Mouse (Mus musculus): ENCODE data around the gene Tmem120b. TPM values are rescaled to one million over a fixed set of nuclear protein-coding genes. Genes with fewer than 3 reads are reported as not detected.

Gene Tmem120b
- total and polyA plus RNA-seq, 3 experiments, result 6.6 to 10.4 (median 10.3) TPM

DNA sequence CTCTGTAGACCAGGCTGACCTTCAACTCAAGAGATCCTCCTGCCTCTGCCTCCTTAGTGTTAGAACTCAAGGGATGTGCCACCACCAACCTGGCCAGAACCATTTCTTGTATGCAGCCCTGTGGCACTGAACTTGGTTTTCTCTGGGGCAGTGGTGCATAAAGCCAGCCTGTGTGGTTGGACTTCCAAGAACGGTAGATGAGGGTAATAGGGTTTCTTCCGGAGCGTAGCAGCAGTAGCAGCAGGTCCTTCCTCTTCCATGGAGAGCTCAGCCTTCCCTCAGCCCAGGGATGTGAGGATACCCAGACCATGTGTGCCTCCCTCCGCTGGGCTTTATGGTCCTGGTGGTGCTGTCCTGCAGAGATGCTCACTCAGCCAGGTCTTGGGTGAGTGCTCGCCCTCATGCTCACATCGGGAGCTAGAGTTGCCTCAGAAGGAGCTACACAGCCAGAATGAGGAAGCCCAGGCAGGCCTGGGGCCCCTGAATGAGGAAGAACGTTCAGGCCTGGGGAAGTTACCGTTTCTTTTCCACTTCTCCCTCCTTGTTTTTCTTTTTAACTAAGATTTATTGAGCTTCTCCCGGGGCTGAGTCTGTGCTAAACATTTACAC is 43.1 kb upstream of the Tmem120b start:
- peaks cover 2% of the 10 kb centered on the region for H3K79me2 ChIP-seq (replicated peaks; ENCODE audit: control insufficient read depth, insufficient read depth, low read length)
- intact Hi-C loops (cut with DNase I), result no loop called here
- H3K4me3 ChIP-seq, result no peak overlapping the region
- no peaks in the 10 kb centered on the region for H3K27me3 ChIP-seq (ENCODE audit: control insufficient read depth, insufficient read depth, low read length)
- peaks cover 2% of the 10 kb centered on the region for H3K36me3 ChIP-seq (ENCODE audit: control insufficient read depth, insufficient read depth, low read length)
- DNase-seq, result peak in 1 of 2 experiments; percentile 64
- H3K9ac ChIP-seq (ENCODE audit: low read depth, low read length), result no peak overlapping the region
- peaks cover 13% of the 10 kb centered on the region for H3K4me1 ChIP-seq (ENCODE audit: control insufficient read depth, insufficient read depth, low read length)
- TF ChIP-seq POLR2A (IDR thresholded peaks at IDR 0.05; ENCODE audit: insufficient read depth, low read depth, low read length) (no peak), EP300 (IDR thresholded peaks at IDR 0.05; ENCODE audit: insufficient read depth, low read depth, low read length) (no peak), CTCF (IDR thresholded peaks at IDR 0.05) (no peak)
- H3K27ac ChIP-seq, result no peak overlapping the region
- 77% methylated on average over 9 of the region's 9 CpGs for WGBS

DNA sequence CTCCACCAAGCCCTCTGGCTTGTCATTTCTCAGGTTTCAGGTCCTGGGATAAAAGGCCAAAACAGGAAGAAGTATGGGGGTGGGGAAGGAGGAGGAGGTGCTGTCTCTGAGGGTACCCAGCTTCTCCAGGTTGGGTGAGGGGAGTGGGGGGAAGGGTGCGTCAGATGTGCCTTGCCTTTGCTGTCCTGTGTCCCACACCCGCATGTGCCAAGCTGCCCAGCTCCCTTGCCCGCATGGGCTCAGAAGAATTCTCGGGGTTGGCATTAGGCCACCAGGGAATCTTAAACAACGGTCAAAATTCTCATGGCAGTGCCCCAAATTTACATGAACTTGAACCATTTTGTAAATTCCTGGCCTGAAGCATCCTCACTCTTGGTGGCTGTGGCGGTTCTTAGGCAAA is 41.8 kb upstream of the Tmem120b start:
- Histone ChIP-seq H3K4me3 (no peak overlapping the region), H3K9ac (ENCODE audit: low read depth, low read length) (no peak overlapping the region; the same call in 1 of the 2 replicates), H3K27ac (no peak overlapping the region)

GRCm38 (mm10) chr5:123027436-123027835 is 40.8 kb upstream of the Tmem120b start:
- H3K27me3 ChIP-seq (ENCODE audit: control insufficient read depth, insufficient read depth, low read length), result no peaks in the 10 kb centered on the region
- H3K4me3 ChIP-seq, result no peak overlapping the region
- H3K4me1 ChIP-seq (ENCODE audit: control insufficient read depth, insufficient read depth, low read length), result peaks cover 13% of the 10 kb centered on the region
- no peak for TF ChIP-seq POLR2A (IDR thresholded peaks at IDR 0.05; ENCODE audit: insufficient read depth, low read depth, low read length)
- no peak for TF ChIP-seq CTCF (IDR thresholded peaks at IDR 0.05)
- TF ChIP-seq EP300 (IDR thresholded peaks at IDR 0.05; ENCODE audit: insufficient read depth, low read depth, low read length), result no peak
- 26% methylated on average over 6 of the region's 6 CpGs for WGBS
- H3K36me3 ChIP-seq (ENCODE audit: control insufficient read depth, insufficient read depth, low read length), result no peaks in the 10 kb centered on the region; the same call in 1 of the 2 replicates
- DNase-seq, result peak in 1 of 2 experiments; percentile 39
- no peak overlapping the region for H3K9ac ChIP-seq (ENCODE audit: low read depth, low read length)
- peaks cover 2% of the 10 kb centered on the region for H3K79me2 ChIP-seq (replicated peaks; ENCODE audit: control insufficient read depth, insufficient read depth, low read length)
- intact Hi-C loops (cut with DNase I), result no loop called here
- H3K27ac ChIP-seq, result no peak overlapping the region

More for the DNA sequence above, 41.8 kb upstream of the Tmem120b start:
- H3K27me3 ChIP-seq (ENCODE audit: control insufficient read depth, insufficient read depth, low read length), result no peaks in the 10 kb centered on the region
- H3K79me2 ChIP-seq (replicated peaks; ENCODE audit: control insufficient read depth, insufficient read depth, low read length), result peaks cover 2% of the 10 kb centered on the region
- DNase-seq, result no peak
- peaks cover 13% of the 10 kb centered on the region for H3K4me1 ChIP-seq (ENCODE audit: control insufficient read depth, insufficient read depth, low read length)
- intact Hi-C loops (cut with DNase I), result no loop called here
- H3K36me3 ChIP-seq (ENCODE audit: control insufficient read depth, insufficient read depth, low read length), result no peaks in the 10 kb centered on the region; the same call in 1 of the 2 replicates
- 65% methylated on average over 6 of the region's 6 CpGs for WGBS
- TF ChIP-seq EP300 (IDR thresholded peaks at IDR 0.05; ENCODE audit: insufficient read depth, low read depth, low read length), result no peak
- TF ChIP-seq CTCF (IDR thresholded peaks at IDR 0.05), result no peak
- no peak for TF ChIP-seq POLR2A (IDR thresholded peaks at IDR 0.05; ENCODE audit: insufficient read depth, low read depth, low read length)

DNA sequence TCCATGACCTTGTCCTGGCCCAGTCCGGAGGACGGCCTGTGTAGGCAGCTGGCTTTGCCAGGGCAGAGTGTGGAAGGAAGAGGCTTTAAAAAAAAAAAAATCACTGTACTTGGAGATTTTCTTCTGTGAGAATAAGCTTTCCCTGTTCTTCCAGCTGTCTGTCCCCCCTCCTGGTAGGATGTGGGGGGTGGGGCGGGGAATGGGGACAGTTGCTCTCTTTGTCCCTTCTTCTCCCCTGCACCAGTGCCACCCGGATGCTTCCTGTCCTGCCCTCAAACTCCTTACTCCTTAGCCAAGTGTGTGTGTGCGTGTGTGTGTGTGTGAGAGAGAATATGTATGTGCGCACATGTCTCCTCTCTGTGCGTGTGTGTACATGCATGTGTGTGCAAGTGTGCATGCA is 38.5 kb upstream of the Tmem120b start:
- no peaks in the 10 kb centered on the region for H3K27me3 ChIP-seq (ENCODE audit: control insufficient read depth, insufficient read depth, low read length)
- peaks cover 9% of the 10 kb centered on the region for H3K4me1 ChIP-seq (ENCODE audit: control insufficient read depth, insufficient read depth, low read length)
- intact Hi-C loops (cut with DNase I), result no loop called here
- 73% methylated on average over 7 of the region's 7 CpGs for WGBS
- no peak for TF ChIP-seq EP300 (IDR thresholded peaks at IDR 0.05; ENCODE audit: insufficient read depth, low read depth, low read length)
- TF ChIP-seq CTCF (IDR thresholded peaks at IDR 0.05), result no peak
- TF ChIP-seq POLR2A (IDR thresholded peaks at IDR 0.05; ENCODE audit: insufficient read depth, low read depth, low read length), result no peak
- H3K9ac ChIP-seq (ENCODE audit: low read depth, low read length), result no peak overlapping the region
- H3K36me3 ChIP-seq (ENCODE audit: control insufficient read depth, insufficient read depth, low read length), result no peaks in the 10 kb centered on the region; the same call in 1 of the 2 replicates
- DNase-seq, result no peak
- no peak overlapping the region for H3K4me3 ChIP-seq
- H3K79me2 ChIP-seq (replicated peaks; ENCODE audit: control insufficient read depth, insufficient read depth, low read length), result peaks cover 2% of the 10 kb centered on the region; the same call in 1 of the 2 replicates
- H3K27ac ChIP-seq, result no peak overlapping the region

- intact Hi-C loops (cut with DNase I), result no loop called here
- Histone ChIP-seq H3K27me3 (ENCODE audit: control insufficient read depth, insufficient read depth, low read length) (no peaks in the 10 kb centered on the region), H3K4me3 (no peak overlapping the region), H3K27ac (no peak overlapping the region), H3K4me1 (ENCODE audit: control insufficient read depth, insufficient read depth, low read length) (peaks cover 11% of the 10 kb centered on the region), H3K79me2 (replicated peaks; ENCODE audit: control insufficient read depth, insufficient read depth, low read length) (peaks cover 2% of the 10 kb centered on the region; the same call in 1 of the 2 replicates), H3K36me3 (ENCODE audit: control insufficient read depth, insufficient read depth, low read length) (no peaks in the 10 kb centered on the region; the same call in 1 of the 2 replicates), H3K9ac (ENCODE audit: low read depth, low read length) (no peak overlapping the region)
- WGBS, result 96% methylated on average over 3 of the region's 3 CpGs
- no peak for DNase-seq
- TF ChIP-seq CTCF (IDR thresholded peaks at IDR 0.05) (peak; percentile 13; the same call in 1 of the 2 replicates), POLR2A (IDR thresholded peaks at IDR 0.05; ENCODE audit: insufficient read depth, low read depth, low read length) (no peak), EP300 (IDR thresholded peaks at IDR 0.05; ENCODE audit: insufficient read depth, low read depth, low read length) (no peak)
Observed at GRCm38 (mm10) chr5:123031312-123031711, 36.9 kb upstream of the Tmem120b start.

DNA sequence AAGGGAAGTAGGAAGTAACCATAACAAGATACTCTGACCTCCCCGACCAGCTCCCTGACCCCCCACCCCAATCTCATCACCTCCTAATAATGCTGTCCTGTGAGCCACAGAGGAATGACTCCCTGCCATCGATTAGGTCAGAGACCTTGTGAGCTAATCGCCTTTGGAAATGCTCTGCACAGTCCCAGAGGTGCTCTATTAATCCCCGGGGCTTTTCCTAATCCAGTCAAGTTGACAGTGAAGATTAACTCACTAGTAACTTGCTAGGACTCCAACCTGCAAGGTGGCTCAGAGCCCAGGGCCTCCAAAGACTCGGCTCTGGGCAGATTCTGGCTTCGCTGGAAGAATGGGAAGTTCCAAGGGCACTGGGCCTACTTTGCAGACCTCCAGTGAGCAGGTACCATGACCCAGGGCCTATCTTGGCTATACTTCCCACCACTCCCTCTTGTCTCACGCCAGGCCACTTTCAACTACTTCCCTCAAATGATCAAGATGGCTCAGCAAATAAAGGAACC is 34.5 kb upstream of the Tmem120b start:
- WGBS, result 66% methylated on average over 7 of the region's 7 CpGs
- intact Hi-C loops (cut with DNase I), result no loop called here
- Histone ChIP-seq H3K36me3 (ENCODE audit: control insufficient read depth, insufficient read depth, low read length) (no peaks in the 10 kb centered on the region; the same call in 1 of the 2 replicates), H3K4me1 (ENCODE audit: control insufficient read depth, insufficient read depth, low read length) (peaks cover 4% of the 10 kb centered on the region; the same call in 1 of the 2 replicates), H3K4me3 (no peak overlapping the region), H3K9ac (ENCODE audit: low read depth, low read length) (no peak overlapping the region), H3K27me3 (ENCODE audit: control insufficient read depth, insufficient read depth, low read length) (no peaks in the 10 kb centered on the region), H3K27ac (no peak overlapping the region), H3K79me2 (replicated peaks; ENCODE audit: control insufficient read depth, insufficient read depth, low read length) (no peaks in the 10 kb centered on the region)
- TF ChIP-seq CTCF (IDR thresholded peaks at IDR 0.05), result no peak
- no peak for TF ChIP-seq POLR2A (IDR thresholded peaks at IDR 0.05; ENCODE audit: insufficient read depth, low read depth, low read length)
- no peak for TF ChIP-seq EP300 (IDR thresholded peaks at IDR 0.05; ENCODE audit: insufficient read depth, low read depth, low read length)
- DNase-seq, result peak in 1 of 2 experiments; percentile 15

Data from heart, adult 2 months (tissue).